Mouse (Mus musculus) hindbrain, embryonic 10.5 days (tissue): ENCODE data around the gene Pak1. TPM values are rescaled to one million over a fixed set of nuclear protein-coding genes. Genes with fewer than 3 reads are reported as not detected.

Experiments used
- DNase-seq: peaks from one replicate; pipeline ENCODE4 v3.0.0-alpha.2; 2017; ENCODE audit warnings: low spot score
- H3K27ac ChIP-seq: fragments of 300-500 bp; sonication (generic); 2 replicates; pipeline ENCODE4 v1.5.1; 2016; ENCODE audit warnings: mild to moderate bottlenecking, moderate library complexity
- H3K27me3 ChIP-seq: fragments of 300-500 bp; sonication (generic); 2 replicates; pipeline ENCODE4 v1.6.1; 2016; ENCODE audit warnings: mild to moderate bottlenecking; ENCODE audit not compliant: poor library complexity, insufficient read depth, severe bottlenecking
- H3K36me3 ChIP-seq: fragments of 300-500 bp; sonication (generic); 2 replicates; pipeline ENCODE4 v1.6.1; 2016; ENCODE audit warnings: mild to moderate bottlenecking, moderate library complexity
- H3K4me1 ChIP-seq: fragments of 300-500 bp; sonication (generic); replicated peaks from 2 replicates; pipeline ENCODE4 v1.6.1; 2016; ENCODE audit warnings: mild to moderate bottlenecking
- H3K4me3 ChIP-seq: fragments of 300-500 bp; sonication (generic); 2 replicates; pipeline ENCODE4 v1.5.1; 2016; ENCODE audit warnings: mild to moderate bottlenecking, moderate library complexity
- H3K9me3 ChIP-seq: fragments of 300-500 bp; sonication (generic); 2 replicates; pipeline ENCODE4 v1.6.1; 2016; ENCODE audit warnings: mild to moderate bottlenecking, moderate library complexity
- WGBS: fragments of 180-500 bp; shearing (Covaris S2); methylation state at CpG from one replicate; pipeline ENCODE4 v1.1.7; 2016; 5-methylcytosine and 5-hydroxymethylcytosine counted together
- polyA plus RNA-seq: library from polyadenylated mRNA; unstranded; fragments of >200 nt; fragmentation: Nextera tagmentation; extraction: Ambion mirVana; gene quantifications from 2 replicates; pipeline ENCODE4 v1.2.1, GENCODE M21; 2016

Pak1 gene
- polyA plus RNA-seq, 1 experiment from 2014 or later: 90.7 TPM

DNA sequence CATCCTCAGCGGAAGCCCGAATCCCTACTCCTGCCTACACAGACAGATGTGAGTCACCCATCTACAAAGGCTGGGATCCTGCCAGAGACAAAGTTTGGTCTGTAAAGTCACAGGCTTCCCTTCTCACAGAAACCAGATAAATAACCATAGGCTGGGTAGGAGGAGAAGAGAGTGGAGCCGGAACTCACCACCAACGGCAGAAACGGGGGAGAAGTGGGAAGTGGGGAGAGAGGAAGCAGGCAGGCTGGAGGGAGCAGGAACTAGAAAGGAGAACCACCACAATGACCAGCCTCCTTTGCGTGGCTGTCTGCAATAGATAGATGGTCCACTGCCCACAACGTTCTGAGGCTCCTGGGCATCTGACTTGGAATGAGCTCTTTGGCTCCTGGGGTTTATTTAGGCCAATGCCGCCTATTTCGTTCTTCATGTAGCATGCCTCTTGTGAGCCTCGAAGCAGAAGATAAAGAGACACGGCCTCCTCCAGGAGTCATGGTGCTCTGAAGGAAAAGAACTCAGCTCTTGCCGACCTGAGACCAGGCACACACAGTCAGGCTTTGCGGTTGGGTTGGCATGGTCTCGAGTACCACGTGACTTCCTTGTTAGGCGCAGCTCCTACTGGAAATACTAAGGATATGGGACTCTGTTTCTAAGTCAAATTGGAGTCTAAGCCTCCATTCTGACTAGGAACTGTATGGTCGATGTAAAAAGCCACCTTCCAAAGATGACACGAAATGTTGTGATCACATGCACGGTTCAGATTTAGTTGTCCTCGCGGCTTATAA lies 23.0 kb upstream of the Pak1 start:
- 90% methylated on average over 21 of the region's 21 CpGs for WGBS
- no peaks in the 10 kb centered on the region for H3K36me3 ChIP-seq
- no peak for DNase-seq

DNA sequence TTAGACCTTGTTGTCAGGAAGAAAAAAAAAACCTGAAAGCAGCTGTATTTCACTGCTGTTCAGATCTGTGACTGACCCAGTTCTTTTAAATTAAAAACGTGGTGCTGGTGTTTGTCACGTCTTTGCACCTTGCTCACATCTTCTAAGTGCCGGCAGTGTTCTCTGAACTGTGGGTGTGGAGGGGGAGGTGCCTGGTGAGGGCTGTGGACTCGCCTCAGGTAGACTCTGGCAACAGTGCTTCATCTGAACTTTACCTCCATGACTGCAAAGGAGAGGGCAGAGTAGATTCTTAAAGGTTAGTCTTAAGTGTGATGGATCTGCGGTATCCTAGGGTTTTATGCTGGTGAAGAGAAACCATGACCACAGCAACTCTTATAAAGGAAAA lies 22.4 kb upstream of the Pak1 start:
- WGBS: 85% methylated on average over 5 of the region's 5 CpGs
- no peaks in the 10 kb centered on the region for H3K36me3 ChIP-seq
- H3K4me1 ChIP-seq: no peaks in the 10 kb centered on the region
- no peak for DNase-seq
- no peak overlapping the region for H3K4me3 ChIP-seq
- no peaks in the 10 kb centered on the region for H3K9me3 ChIP-seq
- H3K27ac ChIP-seq: no peak overlapping the region
- no peaks in the 10 kb centered on the region for H3K27me3 ChIP-seq

More for the DNA sequence above, 23.0 kb upstream of the Pak1 start:
- no peaks in the 10 kb centered on the region for H3K9me3 ChIP-seq
- H3K4me3 ChIP-seq: no peak overlapping the region
- H3K27ac ChIP-seq: no peak overlapping the region
- H3K4me1 ChIP-seq: no peaks in the 10 kb centered on the region
- no peaks in the 10 kb centered on the region for H3K27me3 ChIP-seq

DNA sequence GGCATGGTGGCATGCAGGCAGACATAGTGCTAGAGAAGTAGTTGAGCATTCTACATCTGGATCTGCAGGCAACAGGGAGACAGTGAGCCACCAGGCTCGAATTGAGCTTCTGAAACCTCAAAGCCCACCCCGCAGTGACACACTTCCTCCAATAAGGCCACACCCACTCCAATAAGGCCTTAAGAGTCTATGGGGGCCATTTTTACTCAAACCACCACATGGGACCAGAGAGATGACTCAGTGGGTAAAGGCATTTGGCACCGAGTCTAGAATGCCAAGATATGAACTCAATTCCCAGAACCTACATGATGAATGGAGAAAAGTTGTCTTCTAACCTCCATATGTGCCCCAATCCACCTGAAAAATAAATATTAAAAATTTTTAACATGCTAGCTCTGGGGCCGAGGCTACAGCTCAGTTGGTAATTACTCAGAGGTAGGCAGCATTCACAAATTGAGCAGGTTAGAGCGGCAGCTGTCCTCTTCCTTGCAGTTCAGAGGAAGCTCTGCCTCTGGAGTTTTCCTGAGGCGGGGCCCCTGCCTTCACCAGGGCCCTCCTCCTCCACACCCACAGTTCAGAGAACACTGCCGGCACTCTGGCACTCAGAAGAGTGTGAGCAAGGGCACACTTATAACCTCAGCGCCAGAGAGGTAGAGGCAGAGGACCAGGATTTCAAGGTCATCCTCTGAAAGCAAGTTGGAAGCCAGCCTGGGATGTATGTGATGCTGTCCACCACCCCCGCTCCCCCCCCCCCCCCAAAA lies 21.8 kb upstream of the Pak1 start:
- H3K27me3 ChIP-seq: no peaks in the 10 kb centered on the region
- no peak overlapping the region for H3K27ac ChIP-seq
- WGBS: 84% methylated on average over 9 of the region's 9 CpGs
- no peak for DNase-seq
- no peak overlapping the region for H3K4me3 ChIP-seq
- H3K9me3 ChIP-seq: no peaks in the 10 kb centered on the region
- H3K4me1 ChIP-seq: no peaks in the 10 kb centered on the region
- no peaks in the 10 kb centered on the region for H3K36me3 ChIP-seq

DNA sequence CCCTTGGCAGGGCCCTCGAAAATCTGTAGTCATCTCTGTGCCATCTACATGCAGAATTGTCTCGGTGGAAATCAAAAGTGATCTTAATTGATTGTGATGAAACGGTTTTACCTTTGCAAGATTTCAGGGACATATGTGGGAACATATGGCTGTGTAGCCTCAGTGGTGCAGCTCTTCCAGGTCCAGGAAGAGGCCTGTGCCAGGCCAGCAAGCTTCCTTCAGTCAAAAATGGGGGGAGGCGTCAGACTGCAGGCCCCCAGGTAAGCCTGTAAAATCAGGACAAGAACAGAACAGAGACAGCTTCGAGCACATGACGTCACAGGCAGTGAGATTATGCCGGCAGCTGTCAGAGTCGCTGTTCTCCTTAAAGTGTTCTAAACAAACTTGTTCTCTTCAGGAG lies 20.5 kb upstream of the Pak1 start:
- Histone ChIP-seq H3K4me3 (no peak overlapping the region), H3K36me3 (no peaks in the 10 kb centered on the region), H3K27me3 (no peaks in the 10 kb centered on the region), H3K9me3 (no peaks in the 10 kb centered on the region), H3K4me1 (no peaks in the 10 kb centered on the region), H3K27ac (no peak overlapping the region)
- DNase-seq: no peak
- WGBS: 85% methylated on average over 8 of the region's 8 CpGs

DNA sequence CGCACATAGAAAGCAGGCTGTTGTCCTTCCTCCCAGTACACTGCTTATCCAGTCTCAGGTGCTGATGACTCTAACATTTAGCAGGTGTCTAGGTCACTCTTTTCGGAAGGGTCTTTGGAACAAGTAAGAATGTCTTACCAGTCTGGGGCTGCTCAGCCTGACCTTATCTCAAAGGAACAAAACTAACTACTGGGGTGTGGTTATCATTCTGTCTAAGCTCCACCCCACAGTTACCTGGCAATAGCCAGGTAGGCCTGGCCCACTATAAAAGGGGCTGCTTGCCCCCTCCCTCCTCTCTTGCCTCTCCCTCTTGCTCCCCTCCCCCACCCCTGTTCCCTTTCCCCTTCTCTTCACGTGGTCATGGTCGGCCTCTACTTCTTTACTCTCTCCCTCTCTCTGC lies 19.3 kb upstream of the Pak1 start:
- no peaks in the 10 kb centered on the region for H3K36me3 ChIP-seq
- 83% methylated on average over 4 of the region's 4 CpGs for WGBS
- H3K27ac ChIP-seq: no peak overlapping the region
- H3K9me3 ChIP-seq: no peaks in the 10 kb centered on the region
- no peak for DNase-seq
- no peaks in the 10 kb centered on the region for H3K27me3 ChIP-seq
- H3K4me1 ChIP-seq: no peaks in the 10 kb centered on the region
- H3K4me3 ChIP-seq: no peak overlapping the region

- DNase-seq: no peak
- no peaks in the 10 kb centered on the region for H3K27me3 ChIP-seq
- H3K36me3 ChIP-seq: no peaks in the 10 kb centered on the region
- H3K4me1 ChIP-seq: no peaks in the 10 kb centered on the region
- no peaks in the 10 kb centered on the region for H3K9me3 ChIP-seq
- no peak overlapping the region for H3K4me3 ChIP-seq
- H3K27ac ChIP-seq: no peak overlapping the region
- WGBS: 89% methylated on average over 6 of the region's 6 CpGs
Measured at GRCm38 (mm10) chr7:97770841-97771620, 17.3 kb upstream of the Pak1 start.

GRCm38 (mm10) chr7:97775380-97775779 lies 13.0 kb upstream of the Pak1 start:
- 59% methylated on average over 3 of the region's 3 CpGs for WGBS
- Histone ChIP-seq H3K27me3 (no peaks in the 10 kb centered on the region), H3K9me3 (no peaks in the 10 kb centered on the region), H3K4me1 (no peaks in the 10 kb centered on the region), H3K36me3 (no peaks in the 10 kb centered on the region), H3K27ac (no peak overlapping the region), H3K4me3 (no peak overlapping the region)
- no peak for DNase-seq

DNA sequence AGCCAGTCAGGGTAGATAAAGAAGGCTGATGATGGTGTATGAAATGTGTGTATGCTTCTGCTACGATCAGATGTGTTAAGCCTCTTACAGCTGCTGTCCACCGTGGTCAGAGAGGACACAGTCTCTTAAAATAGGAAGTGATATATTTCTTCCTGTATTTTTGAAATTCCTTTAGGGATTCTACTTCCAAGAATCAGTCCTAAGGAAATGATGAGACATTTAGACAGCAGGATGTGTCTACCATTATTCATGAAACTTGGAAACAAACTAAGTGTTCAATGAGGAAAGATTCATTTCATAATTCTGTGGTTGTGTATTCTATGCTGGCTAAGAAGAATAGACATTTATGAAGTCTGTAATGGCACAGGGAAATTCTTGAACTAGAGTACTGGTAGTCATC lies 12.4 kb upstream of the Pak1 start:
- Histone ChIP-seq H3K36me3 (no peaks in the 10 kb centered on the region), H3K27me3 (no peaks in the 10 kb centered on the region), H3K4me1 (no peaks in the 10 kb centered on the region), H3K27ac (no peak overlapping the region), H3K9me3 (no peaks in the 10 kb centered on the region), H3K4me3 (no peak overlapping the region)
- WGBS: 91% methylated on average over 2 of the region's 2 CpGs
- no peak for DNase-seq

DNA sequence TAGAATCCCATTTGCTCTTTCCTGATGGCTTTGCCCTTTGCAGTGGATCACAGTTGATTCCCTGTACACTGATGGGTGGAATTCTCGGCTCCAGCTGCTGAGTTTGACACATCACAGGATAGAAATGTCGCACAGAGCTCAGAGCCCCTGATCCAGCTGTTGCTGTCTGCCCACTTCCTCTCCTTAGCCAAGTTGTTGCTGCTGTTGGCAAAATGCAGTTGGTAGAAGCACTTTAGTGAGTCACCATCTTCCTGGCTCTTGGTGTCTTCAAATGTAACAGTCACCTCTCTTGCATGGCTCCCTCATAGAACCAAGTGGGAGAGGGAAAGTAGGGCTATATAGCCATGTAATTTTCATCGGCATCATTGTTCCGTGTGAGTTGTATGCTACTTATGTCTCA lies 11.2 kb upstream of the Pak1 start:
- Histone ChIP-seq H3K4me3 (no peak overlapping the region), H3K27me3 (no peaks in the 10 kb centered on the region), H3K4me1 (no peaks in the 10 kb centered on the region), H3K9me3 (no peaks in the 10 kb centered on the region), H3K36me3 (no peaks in the 10 kb centered on the region), H3K27ac (no peak overlapping the region)
- no peak for DNase-seq
- WGBS: 91% methylated on average over 4 of the region's 4 CpGs

GRCm38 (mm10) chr7:97780222-97780621 lies 8.1 kb upstream of the Pak1 start:
- DNase-seq: no peak
- no peaks in the 10 kb centered on the region for H3K27me3 ChIP-seq
- 89% methylated on average over 1 of the region's 1 CpGs for WGBS
- H3K36me3 ChIP-seq: no peaks in the 10 kb centered on the region
- H3K9me3 ChIP-seq: no peaks in the 10 kb centered on the region
- H3K27ac ChIP-seq: no peak overlapping the region
- H3K4me1 ChIP-seq: no peaks in the 10 kb centered on the region
- H3K4me3 ChIP-seq: no peak overlapping the region

DNA sequence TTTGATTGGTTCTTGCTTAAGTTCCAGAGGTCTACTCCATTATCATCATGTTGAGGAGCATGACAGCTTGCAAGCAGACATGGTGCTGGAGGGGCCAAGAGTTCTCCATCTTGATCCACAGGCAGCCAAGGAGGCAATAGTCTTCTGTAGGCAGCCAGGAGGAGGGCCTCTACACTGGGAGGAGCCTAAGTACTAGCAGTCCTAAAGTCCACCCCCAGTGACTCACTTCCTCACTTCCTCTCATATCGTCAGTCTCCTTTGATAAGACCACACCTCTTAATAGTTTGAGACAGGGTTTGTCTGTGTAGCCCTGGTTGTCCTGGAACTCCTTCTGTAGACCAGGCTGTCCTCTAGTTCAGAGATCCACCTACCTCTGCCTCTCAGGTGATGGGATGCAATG lies 7.5 kb upstream of the Pak1 start:
- Histone ChIP-seq H3K27ac (no peak overlapping the region), H3K36me3 (no peaks in the 10 kb centered on the region)
- 85% methylated on average over 1 of the region's 1 CpGs for WGBS

DNA sequence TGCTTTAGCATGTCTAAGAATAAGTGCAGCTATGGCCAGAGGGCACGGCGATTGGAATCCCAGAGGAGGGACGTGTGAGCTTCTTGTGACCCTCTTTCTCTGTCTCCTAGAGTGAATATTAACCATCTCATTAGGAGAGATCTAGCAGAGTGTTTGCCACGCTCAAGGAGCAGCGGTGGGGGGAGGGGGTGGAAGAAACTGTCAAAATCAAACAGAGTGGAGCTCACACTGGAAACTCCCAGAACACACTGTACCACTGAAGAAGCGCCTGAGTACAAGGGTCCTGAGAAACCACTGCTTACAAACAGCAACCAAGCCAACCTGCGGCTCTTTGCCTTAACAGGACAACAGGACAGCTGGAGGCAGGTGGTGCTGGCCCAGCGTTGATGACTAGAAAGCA lies 6.8 kb upstream of the Pak1 start:
- Histone ChIP-seq H3K9me3 (no peaks in the 10 kb centered on the region), H3K4me3 (no peak overlapping the region), H3K27me3 (peaks cover 4% of the 10 kb centered on the region; the same call in 1 of the 2 replicates), H3K27ac (no peak overlapping the region), H3K36me3 (no peaks in the 10 kb centered on the region), H3K4me1 (no peaks in the 10 kb centered on the region)
- WGBS: 74% methylated on average over 8 of the region's 8 CpGs
- no peak for DNase-seq

More for the DNA sequence above, 7.5 kb upstream of the Pak1 start:
- Histone ChIP-seq H3K9me3 (no peaks in the 10 kb centered on the region), H3K4me1 (no peaks in the 10 kb centered on the region), H3K4me3 (no peak overlapping the region), H3K27me3 (peaks cover 4% of the 10 kb centered on the region; the same call in 1 of the 2 replicates)
- DNase-seq: no peak

DNA sequence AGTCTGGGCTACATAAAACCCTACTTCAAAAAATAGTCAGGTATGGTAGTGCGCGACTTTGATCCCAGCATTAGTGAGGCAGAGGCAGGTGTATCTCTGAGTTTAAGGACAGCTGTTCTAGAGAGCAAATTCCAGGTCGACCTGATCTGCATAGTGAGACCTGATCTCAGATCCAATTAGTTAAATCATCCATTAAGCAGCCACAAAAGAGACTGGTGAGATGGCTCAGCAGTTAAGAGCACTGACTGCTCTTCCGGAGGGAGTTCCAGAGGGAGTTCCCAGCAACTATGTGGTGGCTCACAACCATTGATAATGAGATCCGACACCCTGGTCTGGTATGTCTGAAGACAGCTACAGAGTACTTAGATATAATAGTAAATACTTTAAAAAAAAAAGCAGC lies 4.8 kb upstream of the Pak1 start:
- Histone ChIP-seq H3K27me3 (peaks cover 7% of the 10 kb centered on the region; the same call in 1 of the 2 replicates), H3K27ac (no peak overlapping the region), H3K4me3 (no peak overlapping the region), H3K9me3 (no peaks in the 10 kb centered on the region), H3K36me3 (no peaks in the 10 kb centered on the region), H3K4me1 (peaks cover 6% of the 10 kb centered on the region)
- WGBS: 66% methylated on average over 5 of the region's 5 CpGs
- DNase-seq: no peak
